Mouse (Mus musculus) kidney, embryonic 14.5 days (tissue): ENCODE measurements around the gene B3galt2. TPM values are rescaled to one million over a fixed set of nuclear protein-coding genes. Genes with fewer than 3 reads are reported as not detected.
"Not testable (repeated sequence)": the region's sequence is repeated elsewhere in the genome, so short reads cannot be mapped to it uniquely, and the experiment has no call there.

ENCODE experiments used
- ATAC-seq: fragments of 200-750 bp; cut with Nextera tagmentation; 2 replicates; pipeline ENCODE4 v1.8.0; 2017; ENCODE audit warnings: moderate number of reproducible peaks, mild to moderate bottlenecking, moderate TSS enrichment, moderate library complexity; ENCODE audit not compliant: low FRiP score, low TSS enrichment
- H3K27ac ChIP-seq: fragments of 300-500 bp; sonication (generic); 2 replicates; pipeline ENCODE4 v1.5.1; 2014; ENCODE audit warnings: low read depth, mild to moderate bottlenecking, low read length, moderate library complexity, mixed read lengths
- H3K27me3 ChIP-seq: fragments of 300-500 bp; sonication (generic); 2 replicates; pipeline ENCODE4 v1.6.1; 2014; ENCODE audit warnings: mild to moderate bottlenecking, low read length; ENCODE audit not compliant: control insufficient read depth, insufficient read depth
- H3K36me3 ChIP-seq: fragments of 300-500 bp; sonication (generic); 2 replicates; pipeline ENCODE4 v1.6.1; 2014; ENCODE audit warnings: low read length, mixed read lengths; ENCODE audit not compliant: control insufficient read depth, insufficient read depth
- H3K4me1 ChIP-seq: fragments of 300-500 bp; sonication (generic); 2 replicates; pipeline ENCODE4 v1.6.1; 2014; ENCODE audit warnings: low read length, mixed read lengths; ENCODE audit not compliant: control insufficient read depth, insufficient read depth
- H3K4me2 ChIP-seq: fragments of 300-500 bp; sonication (generic); replicated peaks from 2 replicates; pipeline ENCODE4 v1.6.1; 2014; ENCODE audit warnings: low read depth, mild to moderate bottlenecking, low read length
- H3K4me3 ChIP-seq: fragments of 300-500 bp; sonication (generic); 2 replicates; pipeline ENCODE4 v1.5.1; 2014; ENCODE audit warnings: mild to moderate bottlenecking, low read length
- H3K9ac ChIP-seq: fragments of 300-500 bp; sonication (generic); 2 replicates; pipeline ENCODE4 v1.6.1; 2014; ENCODE audit warnings: low read depth, mild to moderate bottlenecking, low read length, moderate library complexity
- H3K9me3 ChIP-seq: fragments of 300-500 bp; sonication (generic); 2 replicates; pipeline ENCODE4 v1.6.1; 2016; ENCODE audit warnings: low read length; ENCODE audit not compliant: control insufficient read depth
- WGBS: fragments of 180-500 bp; shearing (Covaris S2); extraction: QIAGEN DNeasy Blood & Tissue Kit; methylation state at CpG from one replicate; pipeline ENCODE4 v1.1.7; 2014; 5-methylcytosine and 5-hydroxymethylcytosine counted together
- polyA plus RNA-seq: library from polyadenylated mRNA; unstranded; fragments of >200 nt; fragmentation: Nextera tagmentation; extraction: Ambion mirVana; gene quantifications from 2 replicates; pipeline ENCODE4 v1.2.1, GENCODE M21; 2014

Gene B3galt2
- polyA plus RNA-seq, 1 experiment from 2014 or later, result 0.64 TPM

GRCm38 (mm10) chr1:143632854-143633587, 7.4 kb upstream of the B3galt2 start:
- no peaks in the 10 kb centered on the region for H3K4me1 ChIP-seq
- no peaks in the 10 kb centered on the region for H3K36me3 ChIP-seq
- H3K4me2 ChIP-seq, result no peak overlapping the region
- ATAC-seq, result no peak
- no peak overlapping the region for H3K9ac ChIP-seq
- no peaks in the 10 kb centered on the region for H3K27me3 ChIP-seq
- no peak overlapping the region for H3K4me3 ChIP-seq
- H3K9me3 ChIP-seq, result no peaks in the 10 kb centered on the region
- 78% methylated on average over 2 of the region's 2 CpGs for WGBS
- no peak overlapping the region for H3K27ac ChIP-seq

- H3K4me1 ChIP-seq, result no peaks in the 10 kb centered on the region
- 98% methylated on average over 2 of the region's 2 CpGs for WGBS
- H3K27ac ChIP-seq, result no peak overlapping the region
- H3K27me3 ChIP-seq, result no peaks in the 10 kb centered on the region
- H3K4me2 ChIP-seq, result no peak overlapping the region
- ATAC-seq, result 0 out of 2 replicates have a peak, but pooled peaks have one; percentile 39
- no peaks in the 10 kb centered on the region for H3K9me3 ChIP-seq
- peaks cover 5% of the 10 kb centered on the region; the same call in 1 of the 2 replicates for H3K36me3 ChIP-seq
- no peak overlapping the region for H3K4me3 ChIP-seq
- H3K9ac ChIP-seq, result no peak overlapping the region
These were observed 3.8 kb downstream of the B3galt2 start for GRCm38 (mm10) chr1:143644221-143644620.

- ATAC-seq, result no peak
- Histone ChIP-seq H3K9me3 (no peaks in the 10 kb centered on the region), H3K4me3 (no peak overlapping the region), H3K27me3 (no peaks in the 10 kb centered on the region), H3K36me3 (peaks cover 6% of the 10 kb centered on the region; the same call in 1 of the 2 replicates), H3K4me1 (no peaks in the 10 kb centered on the region), H3K4me2 (no peak overlapping the region), H3K27ac (no peak overlapping the region), H3K9ac (no peak overlapping the region)
- 76% methylated on average over 4 of the region's 4 CpGs for WGBS
These were observed 4.9 kb downstream of the B3galt2 start for GRCm38 (mm10) chr1:143645386-143645785.

- ATAC-seq, result no peak
- Histone ChIP-seq H3K4me1 (no peaks in the 10 kb centered on the region), H3K9me3 (no peaks in the 10 kb centered on the region), H3K27ac (no peak overlapping the region), H3K27me3 (no peaks in the 10 kb centered on the region), H3K4me2 (no peak overlapping the region), H3K9ac (no peak overlapping the region), H3K36me3 (peaks cover 8% of the 10 kb centered on the region; the same call in 1 of the 2 replicates), H3K4me3 (no peak overlapping the region)
- 92% methylated on average over 4 of the region's 4 CpGs for WGBS
These were observed 5.8 kb downstream of the B3galt2 start for GRCm38 (mm10) chr1:143646219-143646618.

- ATAC-seq, result no peak
- no peak overlapping the region for H3K4me2 ChIP-seq
- H3K36me3 ChIP-seq, result peaks cover 13% of the 10 kb centered on the region
- no peaks in the 10 kb centered on the region for H3K4me1 ChIP-seq
- H3K27ac ChIP-seq, result no peak overlapping the region
- H3K27me3 ChIP-seq, result no peaks in the 10 kb centered on the region
- no peaks in the 10 kb centered on the region for H3K9me3 ChIP-seq
- 95% methylated on average over 2 of the region's 2 CpGs for WGBS
- H3K4me3 ChIP-seq, result no peak overlapping the region
- H3K9ac ChIP-seq, result no peak overlapping the region
These were observed 9.9 kb downstream of the B3galt2 start for GRCm38 (mm10) chr1:143650317-143650716.

- Histone ChIP-seq H3K27me3 (no peaks in the 10 kb centered on the region), H3K9ac (no peak overlapping the region), H3K9me3 (no peaks in the 10 kb centered on the region), H3K4me2 (no peak overlapping the region), H3K27ac (no peak overlapping the region), H3K36me3 (peaks cover 8% of the 10 kb centered on the region), H3K4me1 (no peaks in the 10 kb centered on the region), H3K4me3 (no peak overlapping the region)
- WGBS, result 84% methylated on average over 3 of the region's 3 CpGs
- ATAC-seq, result no peak
These were observed 13.2 kb downstream of the B3galt2 start for GRCm38 (mm10) chr1:143653646-143654045.

- Histone ChIP-seq H3K4me2 (no peak overlapping the region), H3K27me3 (no peaks in the 10 kb centered on the region), H3K4me3 (no peak overlapping the region), H3K9me3 (no peaks in the 10 kb centered on the region), H3K36me3 (peaks cover 16% of the 10 kb centered on the region; the same call in 1 of the 2 replicates), H3K9ac (no peak overlapping the region), H3K27ac (no peak overlapping the region), H3K4me1 (no peaks in the 10 kb centered on the region)
- WGBS, result 92% methylated on average over 2 of the region's 2 CpGs
- no peak for ATAC-seq
These were observed 22.7 kb downstream of the B3galt2 start for GRCm38 (mm10) chr1:143663197-143663596.

GRCm38 (mm10) chr1:143664786-143665185, 24.3 kb downstream of the B3galt2 start:
- not testable (repeated sequence) for H3K9ac ChIP-seq, H3K27ac ChIP-seq, H3K27me3 ChIP-seq, ATAC-seq, H3K4me1 ChIP-seq, H3K4me3 ChIP-seq, H3K4me2 ChIP-seq, H3K9me3 ChIP-seq
- peaks cover 20% of the 10 kb centered on the region; the same call in 1 of the 2 replicates for H3K36me3 ChIP-seq
- WGBS, result 93% methylated on average over 4 of the region's 4 CpGs

GRCm38 (mm10) chr1:143675734-143676361, 35.4 kb downstream of the B3galt2 start:
- Histone ChIP-seq H3K9me3 (no peaks in the 10 kb centered on the region), H3K4me2 (no peak overlapping the region), H3K36me3 (peaks cover 38% of the 10 kb centered on the region), H3K27ac (no peak overlapping the region), H3K4me3 (no peak overlapping the region), H3K27me3 (no peaks in the 10 kb centered on the region), H3K9ac (no peak overlapping the region), H3K4me1 (no peaks in the 10 kb centered on the region)
- no peak for ATAC-seq
- WGBS, result 92% methylated on average over 4 of the region's 4 CpGs
